In genomic region chr9:65407327-65407726, GRCm38 (mm10) we compare ENCODE assay signal across 26 mouse cellular contexts. TPM values are rescaled to one million over a fixed set of nuclear protein-coding genes. Genes with fewer than 3 reads are reported as not detected.
A peak's percentile ranks its signal among the peaks of the same experiment; 100 is the strongest.
DNase-seq lines count a peak whose midpoint lies in the region; ATAC-seq and TF ChIP-seq lines count a peak whose summit lies in the region.
"Had no signal": no experiment of that assay in that cellular context is flagged by ENCODE, and none has a peak within 500 bp of the region (broad histone marks: within the 10 kb centered on the region; RNA-seq: fewer than 3 reads in every experiment).

No protein-coding gene starts in this region.

- peaks cover 13% of the 10 kb centered on the region for H3K4me1 ChIP-seq in heart, embryonic 12.5 days (replicated peaks)
- peaks cover 26% of the 10 kb centered on the region for H3K4me1 ChIP-seq in kidney, adult 2 months (ENCODE audit: control insufficient read depth, insufficient read depth, low read length)
- H3K4me1 ChIP-seq in megakaryocyte, embryonic 14.5 days = peaks cover 8% of the 10 kb centered on the region
- H3K4me1 ChIP-seq: embryonic facial prominence, embryonic 10.5 days; embryonic facial prominence, embryonic 12.5 days had no signal

- WGBS in heart, embryonic 12.5 days = 74% methylated on average over 5 of the region's 5 CpGs
- 74% methylated on average over 5 of the region's 5 CpGs for WGBS in kidney, adult 2 months

- no peak for TF ChIP-seq POLR2A in kidney, adult 2 months (IDR thresholded peaks at IDR 0.05; ENCODE audit: low read depth, low read length)

- H3K4me2 ChIP-seq in heart, embryonic 12.5 days = no peak overlapping the region
- H3K4me2 ChIP-seq: embryonic facial prominence, embryonic 12.5 days; forebrain, embryonic 13.5 days; forebrain, embryonic 15.5 days had no signal

- intact Hi-C loops in left cerebral cortex, postnatal 4 days (cut with DNase I) = no loop called here

- no peak overlapping the region for H3K9ac ChIP-seq in heart, embryonic 12.5 days
- H3K9ac ChIP-seq: embryonic facial prominence, embryonic 12.5 days; forebrain, embryonic 13.5 days; forebrain, embryonic 15.5 days; forebrain, postnatal 0 days had no signal

- H3K36me3 ChIP-seq in heart, embryonic 12.5 days = no peaks in the 10 kb centered on the region
- no peaks in the 10 kb centered on the region for H3K36me3 ChIP-seq in kidney, adult 2 months (ENCODE audit: control insufficient read depth, insufficient read depth, low read length)
- H3K36me3 ChIP-seq in megakaryocyte, embryonic 14.5 days (replicated peaks; ENCODE audit: low read length) = no peaks in the 10 kb centered on the region
- H3K36me3 ChIP-seq: embryonic facial prominence, embryonic 10.5 days; forebrain, embryonic 15.5 days had no signal

- ATAC-seq in heart, embryonic 12.5 days (ENCODE audit: insufficient number of reproducible peaks, low FRiP score) = no peak
- no peak for ATAC-seq in megakaryocyte, adult 5-6 weeks (ENCODE audit: poor library complexity, severe bottlenecking)
- ATAC-seq: forebrain, embryonic 13.5 days; forebrain, embryonic 15.5 days; forebrain, postnatal 0 days had no signal

- no peaks in the 10 kb centered on the region for H3K9me3 ChIP-seq in heart, embryonic 12.5 days (replicated peaks)
- H3K9me3 ChIP-seq in megakaryocyte, embryonic 14.5 days = no peaks in the 10 kb centered on the region
- H3K9me3 ChIP-seq: embryonic facial prominence, embryonic 10.5 days; embryonic facial prominence, embryonic 12.5 days; forebrain, embryonic 13.5 days; forebrain, embryonic 15.5 days had no signal

- DNase-seq in heart, adult 11 months = peak; percentile 82
- DNase-seq in kidney, adult 2 months = no peak
- no peak for DNase-seq in kidney, adult 11 months
- DNase-seq in left cerebral cortex, postnatal 4 days = no peak
- DNase-seq: cerebellum, adult 11-12 months; cerebellum, adult 2 months; cerebellum, adult 9-10 months; cerebellum, postnatal 10 days; cerebellum, postnatal 25 days; forebrain, postnatal 0 days had no signal

- no peak overlapping the region for H3K27ac ChIP-seq in heart, embryonic 12.5 days (ENCODE audit: poor library complexity, severe bottlenecking)
- H3K27ac ChIP-seq in kidney, adult 2 months (ENCODE audit: insufficient read depth, low read depth, low read length) = peak overlapping the region; percentile 6; the same call in 1 of the 2 replicates
- H3K27ac ChIP-seq: embryonic facial prominence, embryonic 10.5 days; embryonic facial prominence, embryonic 12.5 days; forebrain, embryonic 13.5 days; forebrain, embryonic 15.5 days had no signal

- H3K27me3 ChIP-seq in heart, embryonic 12.5 days (replicated peaks) = 0 out of 2 replicates have a peak, but pooled peaks cover 6% of the 10 kb centered on the region
- no peaks in the 10 kb centered on the region for H3K27me3 ChIP-seq in kidney, adult 2 months (replicated peaks; ENCODE audit: control insufficient read depth, insufficient read depth, low read length)
- peaks cover 60% of the 10 kb centered on the region for H3K27me3 ChIP-seq in megakaryocyte, embryonic 14.5 days (replicated peaks)
- H3K27me3 ChIP-seq: embryonic facial prominence, embryonic 12.5 days; forebrain, embryonic 13.5 days; forebrain, embryonic 15.5 days had no signal

- no peak overlapping the region for H3K4me3 ChIP-seq in heart, embryonic 12.5 days
- no peak overlapping the region for H3K4me3 ChIP-seq in kidney, adult 2 months (ENCODE audit: insufficient read depth, low read depth, low read length)
- H3K4me3 ChIP-seq in megakaryocyte, embryonic 14.5 days (replicated peaks) = peak overlapping the region; percentile 1
- H3K4me3 ChIP-seq: embryonic facial prominence, embryonic 10.5 days; embryonic facial prominence, embryonic 12.5 days; forebrain, embryonic 13.5 days; forebrain, embryonic 15.5 days had no signal

- TF ChIP-seq CTCF in kidney, adult 2 months (conservative IDR thresholded peaks at IDR 0.05; ENCODE audit: insufficient read depth, insufficient read length, low read depth, low read length) = no peak

RNA-seq across cellular contexts. Expression of gene Rasl12, which starts 9.0 kb away (rescaled TPM):
- polyA plus RNA-seq in heart, embryonic 12.5 days (2016; fragmentation: Nextera tagmentation; extraction: Ambion mirVana) = 3.0 and 3.7 TPM in 2 replicates
- 9.5 and 11.3 TPM in 2 replicates for polyA plus RNA-seq in kidney, adult 2 months (2012; rRNA removed)
- polyA plus RNA-seq in megakaryocyte, embryonic 14.5 days (2012; ENCODE audit: insufficient read depth, low replicate concordance) = not detected in 2 replicates
- 0.25 TPM in 1 of 2 replicates, not detected in the other for total RNA-seq in megakaryocyte, adult 5-6 weeks (2015)
- 0.07 and 0.41 TPM in 2 replicates for total RNA-seq in megakaryocyte, adult 5-6 weeks (2017)
- 1 to 10 TPM; 4.3 to 4.4 TPM for total RNA-seq in left cerebral cortex, postnatal 4 days (2021)

RNA-seq across cellular contexts. Expression of gene Slc51b, which starts 15.4 kb away (rescaled TPM):
- polyA plus RNA-seq in heart, embryonic 12.5 days (2016; fragmentation: Nextera tagmentation; extraction: Ambion mirVana) = not detected in 2 replicates
- 13.0 and 15.0 TPM in 2 replicates for polyA plus RNA-seq in kidney, adult 2 months (2012; rRNA removed)
- polyA plus RNA-seq in megakaryocyte, embryonic 14.5 days (2012; ENCODE audit: insufficient read depth, low replicate concordance) = not detected in 2 replicates
- not detected in 2 replicates for total RNA-seq in megakaryocyte, adult 5-6 weeks (2015)
- total RNA-seq in megakaryocyte, adult 5-6 weeks (2017) = not detected in 2 replicates
- total RNA-seq in left cerebral cortex, postnatal 4 days (2021) = not detected
- total RNA-seq: adrenal gland, adult 8-10 months; adrenal gland, postnatal 14 days; ES-E14; forebrain, postnatal 0 days; MEL had no signal
- polyA plus RNA-seq: brain, embryonic 14.5 days; C2C12; cerebellum, adult 2 months; cortical plate, adult 2 months; embryonic facial prominence, embryonic 10.5 days; embryonic facial prominence, embryonic 12.5 days; embryonic facial prominence, embryonic 14.5 days; forebrain, embryonic 11.5 days; forebrain, embryonic 13.5 days; forebrain, embryonic 15.5 days; forebrain, postnatal 0 days had no signal

RNA-seq across cellular contexts. Expression of gene Kbtbd13, which starts 15.9 kb away (rescaled TPM):
- 2.0 and 2.8 TPM in 2 replicates for polyA plus RNA-seq in heart, embryonic 12.5 days (2016; fragmentation: Nextera tagmentation; extraction: Ambion mirVana)
- polyA plus RNA-seq in kidney, adult 2 months (2012; rRNA removed) = 0.68 and 0.75 TPM in 2 replicates
- polyA plus RNA-seq in megakaryocyte, embryonic 14.5 days (2012; ENCODE audit: insufficient read depth, low replicate concordance) = not detected in 2 replicates
- not detected in 2 replicates for total RNA-seq in megakaryocyte, adult 5-6 weeks (2015)
- not detected in 2 replicates for total RNA-seq in megakaryocyte, adult 5-6 weeks (2017)
- under 1 TPM; 0.18 to 0.36 TPM for total RNA-seq in left cerebral cortex, postnatal 4 days (2021)
- total RNA-seq: MEL had no signal
- polyA plus RNA-seq: C2C12 had no signal

RNA-seq across cellular contexts. Expression of gene Mtfmt, which starts 28.3 kb away (rescaled TPM):
- 17.5 and 17.9 TPM in 2 replicates for polyA plus RNA-seq in heart, embryonic 12.5 days (2016; fragmentation: Nextera tagmentation; extraction: Ambion mirVana)
- 11.3 and 11.5 TPM in 2 replicates for polyA plus RNA-seq in kidney, adult 2 months (2012; rRNA removed)
- 4.8 and 6.3 TPM in 2 replicates for polyA plus RNA-seq in megakaryocyte, embryonic 14.5 days (2012; ENCODE audit: insufficient read depth, low replicate concordance)
- total RNA-seq in megakaryocyte, adult 5-6 weeks (2015) = 12.2 and 20.5 TPM in 2 replicates
- total RNA-seq in megakaryocyte, adult 5-6 weeks (2017) = 6.7 and 9.5 TPM in 2 replicates
- total RNA-seq in left cerebral cortex, postnatal 4 days (2021) = 10 to 100 TPM; 22.7 to 23.1 TPM

RNA-seq across cellular contexts. Expression of gene Ubap1l, which starts 46.5 kb away (rescaled TPM):
- polyA plus RNA-seq in heart, embryonic 12.5 days (2016; fragmentation: Nextera tagmentation; extraction: Ambion mirVana) = 0.11 TPM in 1 of 2 replicates, not detected in the other
- polyA plus RNA-seq in kidney, adult 2 months (2012; rRNA removed) = 0.25 and 0.33 TPM in 2 replicates
- polyA plus RNA-seq in megakaryocyte, embryonic 14.5 days (2012; ENCODE audit: insufficient read depth, low replicate concordance) = 0.28 and 4.7 TPM in 2 replicates
- total RNA-seq in megakaryocyte, adult 5-6 weeks (2015) = 0.58 TPM in 1 of 2 replicates, not detected in the other
- 0.12 TPM in 1 of 2 replicates, not detected in the other for total RNA-seq in megakaryocyte, adult 5-6 weeks (2017)
- 1 to 10 TPM; 4.2 to 5.3 TPM for total RNA-seq in left cerebral cortex, postnatal 4 days (2021)
- total RNA-seq: MEL had no signal

Comparison
In these comparisons a context has a peak if more than half of its experiments do, and no peak if none do; other contexts are left out.
1. RNA of gene Slc51b, which starts 15.4 kb away (polyA plus RNA-seq): 13.0 to 15.0 TPM in kidney, adult 2 months; not detected in heart, embryonic 12.5 days and not detected in megakaryocyte, embryonic 14.5 days; every median in the first group is over 10 times any median in the second.